Mouse (Mus musculus) kidney, postnatal 25 days (tissue): Measurements from ENCODE around the gene Pdzd9.

Experiments
- DNase-seq, 2 experiments: peaks; one replicate each; pipeline ENCODE4 v3.0.0; 2021; ENCODE audit warnings: mixed read lengths in 2 of 2

The Pdzd9 gene

DNA sequence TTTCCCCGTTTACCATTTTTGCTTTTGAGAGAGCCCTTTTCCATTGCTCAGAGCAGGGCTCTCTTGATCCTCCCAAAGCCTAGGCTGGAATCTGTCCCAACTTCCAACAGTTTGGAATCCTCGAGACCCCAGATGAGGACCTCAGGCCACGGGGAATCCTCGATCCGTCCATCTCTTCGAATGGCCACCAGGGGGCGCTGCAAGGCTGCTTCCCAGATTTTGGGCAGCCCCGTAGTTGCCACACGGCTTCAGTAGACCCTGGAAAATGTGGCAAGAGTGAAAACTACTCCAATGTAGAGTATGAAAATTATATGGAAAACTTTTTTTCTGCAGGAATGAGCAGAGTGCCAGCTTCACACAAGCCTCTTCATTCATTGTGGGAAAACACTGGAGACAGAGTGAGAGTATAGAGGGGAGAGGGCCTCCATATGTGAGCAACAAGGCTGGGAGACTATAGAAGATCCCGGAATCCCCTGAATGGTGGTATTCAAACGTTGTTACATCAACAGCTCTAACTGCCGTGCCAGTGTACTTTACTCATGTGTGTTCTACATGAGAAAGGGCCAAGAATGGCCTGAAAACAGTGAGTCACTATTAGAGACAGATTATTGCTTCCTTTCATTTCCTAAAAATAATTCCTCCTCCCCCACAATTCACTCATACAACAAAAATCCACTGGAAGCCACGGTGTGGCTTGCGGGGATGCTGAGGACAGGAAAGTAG is at the start of gene Pdzd9:
TSS of gene Pdzd9 (minus strand) at position 191 of the 723 bp plus-strand sequence.
- DNase-seq, result peak; percentile 68 to 81

- no peak for DNase-seq
Measured at GRCm38 (mm10) chr7:120717261-120717660, 47.1 kb upstream of the Pdzd9 start.

GRCm38 (mm10) chr7:120713951-120714350 is 43.8 kb upstream of the Pdzd9 start:
- peak; percentile 6 to 52 for DNase-seq

DNA sequence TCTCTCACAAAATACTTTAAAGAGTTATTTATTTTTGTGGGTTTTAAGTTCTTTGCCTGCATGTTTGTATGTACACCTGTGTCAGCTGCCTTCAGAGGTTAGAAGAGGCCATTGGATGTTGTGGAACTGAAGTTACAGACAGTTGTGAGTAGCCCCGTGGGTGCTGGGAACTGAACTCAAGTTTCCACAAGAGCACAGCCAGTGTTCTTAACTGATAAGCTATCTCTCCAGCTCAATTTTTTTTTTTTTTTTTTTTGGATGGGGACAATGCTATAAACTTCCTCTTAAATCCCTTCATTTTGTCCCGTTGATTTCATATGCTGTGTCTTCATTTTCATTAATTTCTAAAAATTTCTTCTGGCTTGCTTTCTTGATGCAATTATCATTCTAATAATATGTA is 43.1 kb upstream of the Pdzd9 start:
- no peak for DNase-seq

DNA sequence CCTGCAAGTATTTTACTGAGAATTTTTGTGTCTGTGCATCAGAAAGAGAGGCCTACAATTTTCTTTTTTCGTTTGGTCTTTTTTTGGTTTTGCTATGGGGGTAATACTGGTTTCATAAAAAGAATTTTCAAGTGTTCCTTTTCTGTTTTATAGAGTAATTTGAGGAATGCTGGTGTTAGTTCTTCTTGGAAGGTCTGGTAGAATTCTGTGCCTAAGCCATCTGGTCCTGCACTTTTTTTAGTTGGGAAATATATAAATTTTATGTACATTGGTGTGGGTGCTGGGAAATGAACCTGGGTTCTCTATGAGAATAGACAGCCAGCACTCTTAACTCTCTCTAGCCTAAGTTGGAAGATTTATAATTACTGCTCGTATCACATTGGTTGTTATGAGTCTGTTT is 41.9 kb upstream of the Pdzd9 start:
- no peak for DNase-seq

DNA sequence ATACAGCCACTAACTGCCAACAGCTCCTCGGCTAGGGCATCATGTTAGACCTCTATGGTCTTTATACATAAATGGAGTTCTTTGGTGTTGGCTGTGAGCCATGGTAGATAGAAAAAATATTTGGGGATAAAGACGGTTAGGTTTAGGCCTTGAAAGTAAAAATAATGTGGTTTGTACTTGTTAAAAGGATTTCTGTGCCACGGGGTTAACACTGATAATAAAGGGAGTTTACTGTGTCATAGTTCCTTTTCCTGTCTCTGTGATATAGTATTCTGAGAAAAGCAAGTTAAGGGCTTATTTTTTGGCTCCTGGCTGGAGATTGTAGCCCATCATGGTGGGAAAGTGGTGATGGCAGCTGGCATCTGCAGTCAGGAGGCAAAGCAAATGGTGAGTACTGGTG is 33.7 kb upstream of the Pdzd9 start:
- no peak for DNase-seq

- DNase-seq, result no peak
Measured at GRCm38 (mm10) chr7:120699586-120699985, 29.4 kb upstream of the Pdzd9 start.

- no peak for DNase-seq
Measured at GRCm38 (mm10) chr7:120696331-120696730, 26.2 kb upstream of the Pdzd9 start.

DNA sequence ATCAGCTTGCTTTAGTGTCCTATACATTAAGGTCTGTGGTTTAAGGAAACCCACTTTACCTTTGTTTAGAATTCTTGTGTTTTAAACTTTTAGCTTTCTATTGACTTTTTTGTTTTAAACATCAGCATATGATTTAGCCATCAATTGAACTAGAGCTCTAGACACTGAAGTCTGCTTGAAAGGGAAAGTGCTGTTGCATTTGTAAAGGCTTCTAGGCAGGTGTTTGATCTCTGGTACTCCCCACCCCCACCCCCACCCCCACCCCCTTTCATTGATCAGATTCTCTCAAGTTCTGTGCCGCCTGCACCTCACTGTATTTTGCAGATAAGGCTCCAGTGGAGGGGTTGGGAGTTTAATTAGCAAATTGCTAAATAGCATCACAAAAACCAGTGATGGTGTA is 25.5 kb upstream of the Pdzd9 start:
- no peak for DNase-seq

DNA sequence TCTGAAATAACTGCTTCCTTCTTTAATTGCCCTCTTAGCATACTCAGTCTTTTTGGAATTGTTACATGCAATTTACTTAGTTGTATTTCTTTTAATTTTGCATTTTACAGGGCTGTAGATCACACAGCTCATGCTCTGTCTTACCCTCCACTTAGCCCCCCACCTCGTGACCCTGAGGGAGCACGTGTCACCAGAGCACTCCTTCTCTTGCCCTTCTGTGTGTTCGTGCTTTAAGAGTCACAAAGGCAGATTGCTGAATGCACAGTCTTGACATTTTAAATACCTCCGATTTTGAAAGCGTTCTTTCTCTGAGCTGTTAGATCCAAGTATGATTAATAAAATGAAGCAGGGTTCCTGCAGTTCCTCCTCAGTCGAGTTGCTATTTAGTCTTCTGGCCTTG is 25.1 kb upstream of the Pdzd9 start:
- no peak for DNase-seq

GRCm38 (mm10) chr7:120693831-120694375 is 23.8 kb upstream of the Pdzd9 start:
- no peak for DNase-seq

- DNase-seq, result peak in 1 of 2 experiments; percentile 21
Measured at GRCm38 (mm10) chr7:120690634-120691033, 20.5 kb upstream of the Pdzd9 start.

DNA sequence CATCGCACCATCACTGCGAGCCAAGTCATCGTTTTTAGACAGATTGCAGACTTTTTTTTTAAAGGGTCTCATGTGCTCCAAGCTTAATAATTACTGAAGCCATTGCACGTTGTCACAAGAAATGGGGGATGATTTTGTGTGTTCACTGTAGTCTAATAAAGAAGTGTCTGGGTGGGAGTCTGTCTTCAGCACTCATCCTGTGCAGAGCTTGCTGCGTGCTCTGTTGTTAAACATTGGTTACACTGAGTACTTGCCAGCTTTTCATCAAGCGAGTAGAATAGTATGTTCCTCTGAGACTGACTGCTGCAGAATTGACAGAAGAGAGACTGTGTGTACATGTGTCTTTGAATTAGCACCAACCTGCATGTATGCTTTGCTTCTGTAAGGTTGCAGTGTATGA is 15.1 kb upstream of the Pdzd9 start:
- no peak for DNase-seq

DNA sequence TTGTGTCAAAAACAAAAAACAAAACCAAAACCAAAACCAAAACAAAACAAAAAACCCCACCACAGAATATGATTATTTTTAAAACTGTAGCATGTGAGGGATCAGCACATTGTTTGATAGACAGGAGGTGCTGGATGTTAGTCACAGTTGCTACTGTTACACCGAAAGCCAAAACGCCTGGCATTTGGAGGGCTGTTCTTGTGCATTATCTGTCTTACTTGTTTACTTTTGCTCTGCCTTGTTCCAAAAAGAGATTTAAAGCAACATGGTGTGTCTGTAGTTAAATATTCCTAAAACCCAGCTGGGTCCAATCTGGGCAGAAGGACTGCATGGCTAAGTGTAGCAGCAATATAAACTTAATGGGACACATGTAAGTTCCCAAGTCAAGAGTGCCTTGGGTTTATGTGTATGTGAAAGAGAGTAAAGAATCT is 14.6 kb upstream of the Pdzd9 start:
- DNase-seq, result no peak

GRCm38 (mm10) chr7:120682002-120682401 is 11.9 kb upstream of the Pdzd9 start:
- DNase-seq, result no peak

DNA sequence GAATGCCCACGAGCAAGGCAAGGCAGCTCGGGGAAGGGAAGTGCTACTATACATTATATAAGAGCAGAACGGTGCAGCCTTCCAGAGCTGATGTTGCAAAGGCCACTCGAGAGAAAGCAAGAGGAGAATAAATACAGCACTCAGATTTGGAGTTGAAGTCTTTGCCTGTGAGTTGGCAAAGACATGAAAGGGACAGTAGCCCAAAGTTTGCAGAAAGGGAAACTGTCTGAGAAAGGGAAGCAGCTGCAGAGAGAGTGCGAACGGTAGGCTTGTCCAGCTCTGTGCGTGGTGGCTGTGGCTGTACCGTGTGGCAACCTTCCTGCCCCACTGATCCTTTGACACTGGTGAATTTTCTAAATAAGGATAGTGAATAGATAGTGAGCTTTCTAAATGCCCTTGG is 8.9 kb upstream of the Pdzd9 start:
- DNase-seq, result no peak

- peak; percentile 30 to 59 for DNase-seq
Measured at GRCm38 (mm10) chr7:120677764-120678531, 7.8 kb upstream of the Pdzd9 start.

DNA sequence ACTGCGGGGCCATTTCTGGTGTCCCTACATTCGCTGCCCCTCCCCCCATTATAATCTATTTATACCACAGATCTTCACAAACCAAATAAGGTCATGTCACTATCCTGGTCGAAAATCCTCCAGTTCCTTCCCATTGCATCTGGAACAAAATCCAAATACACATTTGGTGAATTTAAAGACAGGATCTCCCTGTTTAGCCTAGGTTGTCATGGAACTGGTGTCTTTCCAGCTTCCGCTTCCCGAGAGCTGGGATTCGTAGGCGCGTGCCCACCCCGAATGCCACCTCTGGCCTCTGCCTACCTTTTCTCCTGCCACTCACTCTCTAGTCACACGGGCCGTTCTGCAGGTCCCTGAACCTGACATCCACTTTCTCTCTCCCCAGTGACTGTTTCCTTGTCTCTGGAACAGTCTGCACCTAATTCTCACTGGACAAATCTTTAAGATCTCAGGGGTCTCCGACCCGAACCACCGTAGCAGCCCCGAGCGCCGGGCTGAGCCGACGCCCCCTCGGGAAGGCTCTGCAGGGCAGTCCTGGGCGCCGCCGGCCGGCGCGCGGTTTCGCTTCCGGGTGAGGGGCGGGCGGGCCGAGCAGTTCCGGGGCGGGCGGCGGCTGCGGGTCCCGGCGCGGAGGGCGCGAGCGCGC is 7.0 kb upstream of the Pdzd9 start, which contains the start of gene Mosmo:
TSS of gene Mosmo (plus strand) at position 618 of the 643 bp plus-strand sequence.
- DNase-seq, result peak; percentile 69 to 82

DNA sequence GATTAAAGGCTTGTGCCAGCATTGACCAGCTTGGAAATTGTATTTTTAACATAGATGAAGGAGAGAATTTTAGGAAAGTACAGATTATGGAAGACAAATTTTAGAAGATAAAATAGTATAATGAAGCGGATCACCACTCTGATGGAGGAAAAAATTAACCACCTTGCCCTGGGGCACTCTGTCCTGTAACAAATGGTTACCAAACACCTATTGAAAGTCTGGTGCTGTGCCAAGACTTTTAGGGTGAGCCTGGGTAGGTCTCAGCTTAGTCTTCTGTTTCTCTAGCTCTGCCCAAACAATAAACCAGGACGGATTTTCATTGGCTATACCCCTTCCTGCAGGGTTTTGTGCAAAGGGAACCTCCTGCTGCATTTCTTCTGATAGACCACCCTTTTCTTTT is 1.1 kb upstream of the Pdzd9 start:
- DNase-seq, result peak; percentile 52 to 54

- DNase-seq, result no peak
Measured at GRCm38 (mm10) chr7:120662079-120662478, 8.1 kb downstream of the Pdzd9 start.

- DNase-seq, result no peak
Measured at GRCm38 (mm10) chr7:120647849-120648248, 22.3 kb downstream of the Pdzd9 start.

DNA sequence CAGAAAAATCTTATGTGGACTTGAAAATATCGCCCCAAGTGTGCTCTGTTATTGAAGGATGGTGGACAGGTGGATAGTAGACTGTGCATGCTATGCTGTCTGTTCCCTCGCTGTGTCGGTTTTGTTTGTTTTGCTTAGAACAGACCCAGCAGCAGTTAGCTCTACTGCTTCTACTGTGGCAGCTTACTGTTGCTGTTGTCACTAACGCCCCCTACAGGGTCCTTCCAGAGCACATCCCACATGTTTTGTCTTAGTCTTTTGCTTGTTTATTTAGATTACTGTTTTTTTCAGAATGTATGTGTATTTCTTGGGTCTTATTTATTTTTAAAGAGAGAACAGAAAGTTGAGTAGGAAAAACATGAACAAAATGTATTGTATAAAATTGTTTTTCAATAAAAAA is 26.9 kb downstream of the Pdzd9 start:
- no peak for DNase-seq

DNA sequence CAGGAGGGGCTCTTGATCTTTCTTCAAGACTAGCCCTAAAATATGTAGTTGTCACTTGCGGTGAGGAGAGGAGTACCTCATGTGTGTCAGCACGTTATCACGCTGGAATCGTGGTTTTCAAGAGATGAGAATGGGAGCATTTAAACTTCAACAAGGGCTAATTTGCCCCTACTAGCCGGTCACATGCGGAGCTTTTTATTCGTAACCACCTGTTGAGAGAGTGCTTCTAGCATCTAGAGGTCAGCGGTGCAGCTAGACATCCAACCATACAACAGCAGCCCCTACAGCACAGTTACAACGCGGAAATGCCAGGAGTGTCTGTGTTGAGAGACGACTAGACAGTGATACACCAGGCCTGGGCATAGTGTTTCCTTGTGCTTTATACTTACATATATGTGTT is 34.3 kb downstream of the Pdzd9 start:
- DNase-seq, result no peak
